Mouse (Mus musculus): ENCODE results near the gene Kmo.

The Kmo gene

DNA sequence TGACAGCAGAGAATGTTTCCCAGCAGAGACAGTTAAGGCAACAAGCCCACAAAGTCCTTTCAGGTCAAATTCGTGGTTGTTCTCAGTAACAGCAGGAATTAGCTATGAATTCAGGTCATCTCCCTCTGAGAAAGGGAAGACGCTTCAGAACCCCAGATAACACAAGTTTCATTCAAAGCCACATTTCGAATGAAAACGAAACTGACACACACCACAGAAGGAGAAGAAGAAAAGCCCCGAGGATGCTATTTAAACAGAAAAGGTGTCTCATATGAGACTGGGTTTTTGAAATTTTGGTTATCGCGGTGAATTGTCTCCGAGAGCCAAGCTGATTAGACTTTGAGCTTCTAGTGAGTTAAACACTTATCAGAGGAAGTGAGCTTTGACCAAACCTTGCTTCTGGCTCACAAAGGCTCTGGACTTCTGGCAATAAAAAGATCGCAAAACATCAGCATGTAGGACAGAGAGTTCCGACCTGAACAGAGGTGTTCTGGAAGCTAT, 11.6 kb downstream of the Kmo start:
- DNase-seq (ENCODE audit: low read depth), result peak; percentile 21

GRCm38 (mm10) chr1:175632470-175632869, 12.3 kb downstream of the Kmo start:
- no peak for DNase-seq (ENCODE audit: low read depth)

- no peak for DNase-seq (ENCODE audit: low read depth)
Observed at GRCm38 (mm10) chr1:175637677-175638076, 17.5 kb downstream of the Kmo start.

DNA sequence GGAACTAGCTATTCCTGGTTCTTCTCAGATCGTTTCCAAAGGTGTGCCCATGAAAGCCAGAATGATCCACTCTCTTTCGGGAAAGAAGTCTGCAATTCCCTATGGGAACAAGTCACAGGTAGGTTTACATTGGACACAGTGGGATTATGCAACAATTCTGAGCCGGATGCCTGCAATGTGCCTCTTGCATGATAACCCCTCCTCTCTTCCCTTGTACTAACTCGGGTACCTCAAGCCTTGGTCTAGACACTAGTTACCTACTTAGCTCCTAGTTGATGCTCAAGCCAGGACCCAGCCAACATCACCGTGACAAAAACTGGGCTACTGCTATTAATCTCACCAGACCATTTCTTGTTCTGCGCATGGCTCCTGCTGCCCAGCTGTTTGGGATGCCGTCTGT, 18.9 kb downstream of the Kmo start:
- no peak for DNase-seq (ENCODE audit: low read depth)

DNA sequence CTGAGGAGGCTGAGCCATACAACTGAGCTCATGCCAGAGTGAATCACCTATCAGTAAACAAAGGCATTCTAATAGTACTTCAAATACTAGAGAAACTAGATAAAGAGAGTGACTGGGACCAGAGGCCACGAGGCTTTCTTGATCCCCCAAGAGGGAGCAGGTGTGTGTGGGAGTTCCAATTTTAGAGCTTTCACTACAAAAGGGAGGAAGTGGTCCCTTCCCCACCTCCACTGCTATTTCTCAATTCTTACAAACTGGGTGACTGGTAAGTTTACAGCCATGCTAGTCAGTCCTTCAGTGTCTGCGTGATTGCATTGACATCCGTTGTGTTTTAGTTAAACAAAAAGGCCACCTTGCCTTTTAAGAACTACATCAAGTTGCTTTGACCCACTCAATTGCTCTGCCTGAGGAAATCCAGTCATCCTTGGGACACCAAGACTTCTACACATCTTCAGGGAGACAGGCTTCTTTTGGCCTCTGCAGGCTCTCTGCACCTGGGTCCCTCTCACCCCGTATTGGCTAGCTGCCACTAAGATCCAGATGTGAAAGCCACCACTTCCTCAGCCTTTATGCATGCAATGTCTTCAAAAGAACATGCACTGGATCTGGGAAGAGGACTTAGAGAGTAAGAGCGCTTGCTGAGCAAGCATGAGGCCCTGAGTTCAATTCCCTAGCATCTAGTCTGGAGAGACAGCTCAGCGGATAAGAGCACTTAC, 20.4 kb downstream of the Kmo start:
- DNase-seq (ENCODE audit: low read depth), result no peak

DNA sequence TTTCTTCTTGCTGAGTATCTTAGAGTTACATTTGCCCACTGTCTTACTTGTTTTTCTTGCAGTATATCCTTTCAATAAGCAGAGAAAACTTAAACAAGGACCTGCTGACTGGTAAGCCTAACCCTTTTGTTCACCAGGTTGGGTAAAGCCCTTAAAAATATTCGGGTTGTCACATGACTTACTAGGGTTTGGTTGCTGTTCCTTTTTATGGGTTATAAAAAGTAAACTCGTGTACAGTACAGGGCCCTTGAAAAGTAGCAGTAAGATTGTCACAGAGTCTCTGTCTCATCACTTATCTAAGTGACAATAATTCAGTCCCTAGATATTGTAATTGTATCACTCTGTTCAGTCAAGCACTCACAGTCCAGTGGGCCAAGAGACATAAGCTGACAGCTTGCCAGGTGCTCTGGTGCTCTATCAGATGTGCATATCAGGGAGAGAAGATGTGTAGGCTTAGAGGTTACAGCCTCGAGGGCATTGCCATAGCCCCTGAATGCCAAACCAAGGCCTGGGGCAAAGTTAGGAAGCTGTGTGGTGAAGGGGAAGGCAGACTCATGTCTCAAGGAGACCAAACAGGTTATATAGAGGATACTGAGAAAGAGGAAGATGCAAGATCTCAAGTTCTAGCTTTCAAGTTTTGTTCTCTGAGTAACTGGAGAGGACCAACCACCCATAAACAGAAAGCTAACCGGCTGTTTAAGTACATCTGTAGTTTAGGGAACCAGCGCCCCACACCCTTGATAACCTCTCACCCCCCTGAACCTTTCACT, 23.5 kb downstream of the Kmo start:
- DNase-seq (ENCODE audit: low read depth), result no peak

DNA sequence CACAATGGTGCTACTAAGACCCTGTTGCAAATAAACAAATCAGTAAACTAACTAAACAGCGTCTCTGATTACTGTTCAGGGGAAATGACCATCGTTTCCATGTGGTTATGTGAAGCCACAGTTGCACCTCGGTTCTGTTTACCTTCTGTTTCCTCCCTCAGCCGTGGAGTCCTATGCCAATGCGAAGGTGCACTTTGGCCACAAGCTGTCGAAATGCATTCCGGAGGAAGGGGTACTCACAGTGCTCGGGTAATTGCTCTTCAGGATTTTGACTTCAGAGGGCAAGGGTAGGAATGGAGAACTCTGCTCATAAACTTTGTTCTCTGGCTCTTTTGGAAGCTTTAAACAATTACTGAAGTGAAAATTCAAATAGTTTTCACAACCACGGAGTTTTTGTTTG, 26.8 kb downstream of the Kmo start:
- no peak for DNase-seq (ENCODE audit: low read depth)

DNA sequence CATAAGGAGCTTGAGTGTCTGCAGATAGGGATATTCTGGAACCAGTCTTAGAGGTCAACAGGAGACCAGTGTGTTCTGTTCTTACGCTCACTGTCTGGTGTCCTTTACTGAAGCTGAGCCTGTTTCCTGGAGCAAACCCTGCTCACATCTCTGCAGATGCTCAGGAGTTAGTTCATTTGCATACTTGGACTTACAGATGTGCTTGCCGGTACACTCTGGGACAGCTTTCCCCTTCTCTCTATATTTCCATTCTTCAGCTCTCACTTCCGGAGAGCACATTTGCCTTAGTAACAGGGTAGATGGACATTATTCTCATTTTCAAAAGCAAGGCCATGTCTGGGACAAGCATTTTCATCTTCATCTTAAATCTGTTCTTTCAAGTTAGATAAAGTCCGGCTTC, 28.4 kb downstream of the Kmo start:
- DNase-seq (ENCODE audit: low read depth), result no peak

- no peak for DNase-seq (ENCODE audit: low read depth)
Observed at GRCm38 (mm10) chr1:175659900-175660299, 39.7 kb downstream of the Kmo start.

DNA sequence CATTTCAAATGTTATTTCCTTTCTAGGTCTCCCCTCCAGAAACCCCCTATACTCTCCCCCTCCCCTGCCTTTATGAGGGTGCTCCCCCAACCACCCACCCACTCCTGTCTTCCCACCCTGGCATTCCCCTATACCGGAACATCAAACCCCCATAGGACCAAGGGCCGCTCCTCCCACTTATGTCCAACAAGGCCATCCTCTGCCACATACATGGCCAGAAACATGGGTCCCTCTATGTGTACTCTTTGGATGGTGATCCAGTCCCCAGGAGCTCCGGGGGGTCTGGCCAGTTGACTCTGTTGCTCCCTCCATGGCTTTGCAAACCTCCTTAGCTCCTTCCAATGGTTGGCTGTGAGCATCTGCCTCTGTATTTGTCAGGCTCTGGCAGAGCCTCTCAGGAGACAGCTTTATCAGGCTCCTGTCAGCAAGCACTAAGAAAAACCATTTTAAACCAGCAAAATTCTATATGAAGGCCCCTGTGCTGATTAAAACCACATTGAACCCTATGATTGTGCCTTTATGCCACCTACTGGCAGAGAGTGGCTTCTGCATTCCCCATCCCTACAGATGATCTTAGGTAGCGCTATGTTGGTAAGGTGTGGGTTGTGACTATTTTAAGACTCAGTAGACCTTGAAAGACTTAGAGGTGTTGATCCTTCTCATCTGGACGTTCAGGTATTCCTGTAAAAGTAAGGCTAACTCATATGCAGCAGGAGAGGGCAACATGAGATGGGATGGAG, 48.7 kb downstream of the Kmo start:
- DNase-seq (ENCODE audit: low read depth), result peak; percentile 56

GRCm38 (mm10) chr1:175669456-175669855, 49.3 kb downstream of the Kmo start:
- no peak for DNase-seq (ENCODE audit: low read depth)

DNA sequence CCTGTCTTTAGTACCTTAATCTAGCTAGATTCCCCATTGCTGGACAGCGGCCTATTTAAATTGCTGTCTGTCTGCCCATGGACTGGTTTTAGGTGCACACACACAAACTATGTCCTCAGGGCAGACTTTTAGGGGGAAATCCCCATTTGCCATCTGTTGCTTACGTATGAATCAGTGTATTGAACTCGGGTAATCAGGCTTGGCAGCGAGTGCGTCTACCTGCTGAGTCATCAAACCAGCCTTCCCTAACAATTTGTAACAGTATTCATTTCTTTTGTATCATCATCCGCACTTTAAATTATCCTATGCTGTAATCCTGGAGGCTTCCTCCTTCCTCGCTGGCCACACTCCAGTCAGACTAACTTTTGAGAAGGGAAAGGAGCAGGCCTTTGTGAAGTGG, 49.9 kb downstream of the Kmo start:
- no peak for DNase-seq (ENCODE audit: low read depth)

GRCm38 (mm10) chr1:175671626-175672025, 51.4 kb downstream of the Kmo start:
- DNase-seq (ENCODE audit: low read depth), result peak; percentile 5

GRCm38 (mm10) chr1:175673563-175674325, 53.6 kb downstream of the Kmo start:
- no peak for DNase-seq (ENCODE audit: low read depth)

- no peak for DNase-seq (ENCODE audit: low read depth)
Observed at GRCm38 (mm10) chr1:175675116-175675515, 54.9 kb downstream of the Kmo start.

GRCm38 (mm10) chr1:175677459-175677858, 57.3 kb downstream of the Kmo start:
- no peak for DNase-seq (ENCODE audit: low read depth)

GRCm38 (mm10) chr1:175680995-175681394, 60.8 kb downstream of the Kmo start:
- no peak for DNase-seq (ENCODE audit: low read depth)

DNA sequence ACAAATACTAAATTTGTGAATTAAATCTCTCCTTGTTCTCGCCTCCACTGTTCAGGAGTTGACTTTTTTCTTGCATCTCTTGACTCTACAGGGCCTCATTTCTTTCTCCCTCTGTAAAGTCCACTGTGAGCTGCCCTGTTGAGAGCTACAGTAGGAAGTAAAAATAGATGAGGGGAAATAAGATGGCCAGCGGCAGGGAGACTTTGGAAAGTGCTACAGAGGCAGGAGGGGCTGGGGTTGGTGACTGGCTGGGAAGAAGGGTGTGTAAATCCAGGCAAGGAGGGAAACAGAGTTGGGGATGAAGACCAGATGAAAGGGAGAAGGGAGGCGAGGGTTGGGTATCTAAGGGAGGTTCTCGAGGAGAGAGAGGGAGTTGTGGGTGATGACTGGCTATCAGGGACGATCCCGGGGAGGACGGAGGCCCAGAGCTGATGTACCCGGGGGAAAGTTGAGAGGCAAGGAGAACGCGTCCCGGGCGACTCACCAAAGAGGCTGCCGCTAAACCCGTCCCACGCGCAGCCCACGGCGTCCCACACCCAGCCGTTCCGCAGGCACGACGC, 71.6 kb downstream of the Kmo start:
- DNase-seq (ENCODE audit: low read depth), result no peak

DNA sequence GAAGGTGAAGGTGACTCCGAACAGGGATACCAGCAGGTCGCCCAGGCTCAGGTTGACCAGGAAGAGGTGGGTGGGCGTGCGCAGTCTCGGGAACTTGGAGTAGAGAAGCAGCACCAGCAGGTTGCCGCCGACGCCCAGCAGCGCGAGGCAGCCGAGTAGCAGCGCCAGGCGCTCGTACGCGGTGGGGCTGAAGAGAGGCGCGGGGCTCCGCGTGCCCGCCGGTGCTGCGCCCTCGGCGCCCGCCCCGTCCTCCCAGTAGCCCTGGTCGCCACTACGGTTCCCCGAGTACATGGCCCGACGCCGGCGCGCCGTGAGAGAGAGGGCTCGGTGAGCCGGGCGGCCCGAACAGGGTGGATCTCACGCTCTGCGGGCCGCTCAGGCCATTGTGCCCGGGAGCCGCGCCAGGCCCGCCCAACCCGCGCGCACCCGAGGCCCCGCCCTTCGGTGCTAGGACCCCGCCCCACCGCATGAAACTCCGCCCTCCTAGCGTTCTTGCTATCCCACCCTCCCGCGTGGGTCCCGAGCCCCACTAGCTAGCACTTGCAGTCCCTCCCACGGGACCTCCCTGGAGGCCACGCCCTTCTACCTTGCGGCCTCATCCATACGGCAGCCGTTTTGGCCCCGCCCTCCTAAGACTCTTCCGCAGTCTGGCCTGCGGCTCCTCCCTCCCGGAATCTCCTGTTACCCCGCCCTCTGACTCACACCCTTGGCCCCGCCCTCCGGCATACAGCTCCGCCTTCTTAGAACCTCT, 72.2 kb downstream of the Kmo start, which contains the start of the genes Opn3 and Chml:
Opn3 (minus strand) TSS at position 531 of the 751 bp plus-strand sequence.
Chml (minus strand) TSS at position 656 of the 751 bp plus-strand sequence.
- peak; percentile 100 for DNase-seq (ENCODE audit: low read depth)

GRCm38 (mm10) chr1:175692997-175693361, 72.8 kb downstream of the Kmo start:
- DNase-seq (ENCODE audit: low read depth), result no peak
